Mouse (Mus musculus) heart, postnatal 36 days (tissue): ENCODE results near the gene I830077J02Rik. TPM values are rescaled to one million over a fixed set of nuclear protein-coding genes. Genes with fewer than 3 reads are reported as not detected.
"Not testable (repeated sequence)": the region's sequence is repeated elsewhere in the genome, so short reads cannot be mapped to it uniquely, and the experiment has no call there.

Experiments used
- DNase-seq, 2 experiments: peaks; one replicate each; pipeline ENCODE4 v3.0.0; 2021 to 2022
- intact Hi-C: fragments of 180-260 bp; cut with DNase I; formaldehyde crosslinking; loops from one replicate; pipeline ENCODE4 v1.15.1; 2025
- total RNA-seq, 2 experiments: library from RNA; stranded (reverse); gene quantifications; 2 replicates each; pipeline ENCODE4 v1.2.3; 2021

The I830077J02Rik gene
- total RNA-seq, 2 experiments from 2014 or later, result 0.54 to 0.94 TPM

DNA sequence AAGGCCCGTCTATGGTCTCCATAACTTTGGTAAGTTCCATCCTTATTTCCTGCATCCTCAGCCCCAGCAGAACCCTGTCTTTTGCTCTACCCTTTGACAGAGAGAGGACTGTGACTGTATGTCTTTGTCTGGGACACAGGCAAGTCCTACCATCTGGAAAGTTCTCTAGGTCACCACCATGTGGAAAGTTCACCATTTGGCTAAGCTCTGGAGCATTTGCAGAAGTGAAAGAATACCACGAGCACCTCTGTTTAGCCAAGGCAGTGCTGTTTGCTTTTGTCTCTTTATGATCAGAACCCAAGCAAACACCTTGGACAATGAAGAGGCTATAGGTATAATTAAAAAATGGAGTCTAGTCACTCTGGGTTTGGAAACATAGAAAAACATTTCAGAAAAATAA, 10.5 kb downstream of the I830077J02Rik start:
- intact Hi-C loops, result no loop called here
- DNase-seq, result no peak

DNA sequence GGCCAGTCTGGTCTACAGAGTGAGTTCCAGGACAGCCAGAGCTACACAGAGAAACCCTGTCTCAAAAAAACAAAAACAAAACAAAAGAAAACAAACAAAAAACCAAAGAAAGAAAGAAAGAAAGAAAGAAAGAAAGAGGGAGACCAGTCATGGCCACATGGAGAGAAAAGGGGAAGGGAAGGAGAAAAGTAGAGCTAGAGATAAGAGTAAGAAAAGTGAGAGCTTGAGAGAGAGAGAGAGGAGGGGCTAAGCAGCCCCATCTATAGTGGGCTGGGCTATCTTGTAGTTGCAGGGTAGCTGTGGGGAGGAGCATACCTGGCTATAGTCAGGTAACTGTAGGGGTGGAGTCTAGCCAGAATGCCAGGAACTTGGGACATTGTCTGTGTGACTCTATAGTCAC, 11.7 kb downstream of the I830077J02Rik start:
- not testable (repeated sequence) for DNase-seq

DNA sequence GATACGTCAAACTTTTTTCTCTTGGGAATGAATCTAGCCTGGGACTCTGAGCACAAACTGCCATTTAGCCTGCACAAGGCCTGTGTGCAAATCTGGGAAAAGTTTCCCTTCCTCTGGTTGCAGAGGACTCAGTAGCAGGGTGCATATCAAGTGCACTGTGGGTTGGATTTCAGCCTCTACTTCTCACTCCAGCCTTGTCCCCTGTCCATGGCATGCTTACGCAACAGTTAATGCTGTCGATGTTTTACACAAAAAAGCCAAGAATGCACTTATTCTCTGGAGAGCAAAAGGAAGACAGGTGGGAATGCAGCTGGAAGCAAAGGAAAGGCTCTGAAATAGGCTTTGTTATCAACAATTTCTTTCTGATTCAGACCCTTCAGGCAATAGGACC, 14.1 kb downstream of the I830077J02Rik start:
- no peak for DNase-seq
- intact Hi-C loops, result no loop called here

More for the DNA sequence above, 11.7 kb downstream of the I830077J02Rik start:
- intact Hi-C loops, result not testable (repeated sequence)

DNA sequence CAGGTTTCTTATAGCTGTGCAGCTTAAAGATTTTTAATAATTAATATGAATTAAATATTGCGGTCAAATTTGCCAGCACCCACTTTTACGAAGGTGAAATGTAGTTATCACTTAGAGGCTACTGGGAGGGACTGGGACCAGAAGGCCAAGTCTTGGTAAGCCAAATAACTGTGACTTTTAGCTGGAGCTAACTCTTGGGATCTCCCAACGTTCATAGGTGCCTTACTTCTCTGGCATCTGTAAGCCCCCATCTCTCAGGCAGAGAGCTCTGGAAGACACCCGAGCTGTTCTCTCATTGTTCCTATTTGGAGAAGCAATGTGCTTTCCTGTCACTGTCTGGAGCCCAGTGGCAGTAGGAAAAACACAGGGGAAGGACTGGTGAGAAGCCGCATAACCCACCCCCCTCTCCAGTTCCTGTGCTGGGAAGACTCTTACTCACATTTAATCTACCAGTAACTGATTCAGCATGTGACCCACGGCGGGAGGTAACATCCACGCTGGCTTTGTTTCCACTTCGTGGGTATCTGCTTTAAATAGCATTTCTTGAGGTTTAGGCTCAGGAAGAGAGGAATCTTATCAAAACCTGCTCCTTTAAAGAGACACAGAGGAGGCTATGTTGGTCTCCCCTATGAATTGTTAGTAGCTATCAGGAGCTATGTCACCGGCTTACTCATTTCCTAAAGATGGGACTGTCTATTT, 14.7 kb downstream of the I830077J02Rik start:
- intact Hi-C loops, result no loop called here

DNA sequence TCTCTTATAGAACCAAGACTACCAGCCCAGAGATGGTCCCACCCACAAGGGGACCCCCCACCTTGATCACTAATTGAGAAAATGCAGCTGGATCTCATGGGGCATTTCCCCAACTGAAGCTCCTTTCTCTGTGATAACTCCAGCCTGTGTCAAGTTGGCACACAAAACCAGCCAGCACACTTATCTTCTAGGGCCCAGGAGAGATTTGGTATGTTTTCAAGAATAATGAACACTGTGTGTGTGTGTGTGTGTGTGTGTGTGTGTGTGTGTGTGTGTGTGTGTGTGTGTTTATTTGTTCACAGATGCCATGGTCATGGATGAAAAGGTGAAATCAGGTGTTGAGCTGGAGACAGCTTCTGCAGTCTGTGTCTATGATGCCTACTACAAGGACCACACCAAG, 16.0 kb downstream of the I830077J02Rik start:
- DNase-seq, intact Hi-C loops: not testable (repeated sequence)

More for the DNA sequence above, 14.7 kb downstream of the I830077J02Rik start:
- no peak for DNase-seq

DNA sequence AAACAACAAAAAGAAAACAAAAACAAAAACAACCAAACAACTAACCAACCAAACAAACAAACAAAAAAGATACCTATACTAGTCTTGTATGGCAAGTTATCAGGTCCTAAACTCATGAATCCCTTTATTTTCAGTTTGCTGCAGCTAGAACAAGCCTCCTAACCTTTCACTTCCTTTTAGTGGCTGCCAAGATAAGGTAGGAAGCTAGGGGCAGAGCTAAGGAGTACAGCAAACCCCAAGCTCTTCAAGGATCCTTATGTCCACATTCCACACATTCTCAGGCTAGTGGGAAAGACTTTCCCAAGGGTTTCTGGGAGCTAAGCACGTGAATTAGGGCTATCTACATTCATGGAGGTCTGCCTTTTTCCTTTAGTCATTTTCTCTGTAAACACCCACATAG, 17.2 kb downstream of the I830077J02Rik start:
- no peak for DNase-seq
- intact Hi-C loops, result no loop called here

DNA sequence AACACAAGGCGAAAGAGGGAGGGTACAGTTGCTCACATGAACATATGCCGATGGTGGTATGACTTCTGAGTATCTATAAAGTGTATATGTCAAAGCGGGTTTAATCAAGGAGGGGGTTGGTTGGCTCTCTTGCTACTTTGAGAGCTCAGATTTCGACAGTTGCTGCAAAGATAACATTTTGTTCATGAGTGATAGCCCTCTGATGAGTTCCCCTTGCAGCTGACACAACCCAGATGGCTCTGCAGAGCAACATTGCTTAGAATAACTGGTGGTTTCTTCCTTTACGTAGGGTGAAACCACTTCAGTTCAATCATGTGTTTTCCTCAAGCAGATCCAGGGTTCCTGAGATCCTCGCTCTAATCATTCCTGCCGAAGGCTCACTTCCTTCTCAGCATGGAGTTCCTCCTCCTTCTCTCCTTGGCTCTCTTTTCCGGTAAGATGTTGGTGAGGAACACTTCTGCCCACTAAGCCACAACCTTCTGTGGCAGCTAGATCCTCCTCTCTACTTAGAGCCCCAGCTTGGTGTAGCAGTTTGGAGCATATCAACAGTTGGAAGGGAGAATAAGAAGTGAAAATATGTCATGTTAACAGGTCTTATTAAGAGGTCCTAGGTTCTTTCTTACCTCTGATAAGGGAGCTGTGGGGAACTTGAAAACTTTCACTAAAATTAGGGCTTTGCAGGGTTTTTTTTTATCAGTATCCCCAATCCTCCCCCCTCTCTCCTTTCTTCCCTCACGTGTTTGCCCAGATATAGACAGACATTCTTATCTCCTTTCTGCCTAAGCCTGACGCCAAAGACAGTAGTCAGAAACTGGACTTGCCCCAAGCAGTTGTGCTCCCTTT, 18.4 kb downstream of the I830077J02Rik start:
- intact Hi-C loops, result no loop called here
- DNase-seq, result no peak

DNA sequence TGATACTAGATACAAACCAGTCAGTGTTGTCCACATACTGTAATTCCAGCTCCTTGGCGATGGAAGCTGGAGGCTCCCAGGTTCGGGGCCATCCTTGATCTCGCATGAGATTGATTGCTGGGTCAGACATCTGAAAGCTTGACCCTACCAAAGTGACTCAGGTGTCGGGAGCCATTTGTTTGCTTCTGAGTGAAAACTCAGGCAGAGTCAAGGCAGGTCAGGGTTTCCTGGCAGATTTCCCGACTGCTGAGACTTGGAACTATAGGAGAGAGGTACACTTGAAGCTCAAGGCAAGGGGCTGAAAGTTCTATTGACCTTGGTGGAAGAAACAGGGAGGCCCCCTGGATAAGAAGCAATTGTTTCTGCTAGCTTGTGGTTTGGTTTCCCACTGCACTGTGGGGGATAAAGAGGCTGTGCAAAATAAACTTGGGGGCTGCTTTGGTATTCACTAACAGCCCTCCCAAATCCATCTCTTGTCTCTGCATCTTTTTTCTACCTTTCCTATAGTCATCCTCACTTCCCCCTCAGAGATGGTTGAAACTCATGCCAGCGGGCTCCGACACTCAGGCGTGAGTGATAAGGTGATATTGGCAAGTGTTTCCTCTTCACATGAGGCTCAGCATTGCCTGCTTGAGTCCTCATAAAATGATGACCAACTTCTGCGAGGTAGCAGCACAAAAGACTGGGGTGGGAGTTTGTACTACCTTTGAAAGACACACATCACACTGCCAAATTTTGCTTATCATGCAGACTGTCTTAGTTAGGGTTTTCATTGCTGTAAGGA, 20.2 kb downstream of the I830077J02Rik start:
- intact Hi-C loops, result no loop called here
- DNase-seq, result no peak

DNA sequence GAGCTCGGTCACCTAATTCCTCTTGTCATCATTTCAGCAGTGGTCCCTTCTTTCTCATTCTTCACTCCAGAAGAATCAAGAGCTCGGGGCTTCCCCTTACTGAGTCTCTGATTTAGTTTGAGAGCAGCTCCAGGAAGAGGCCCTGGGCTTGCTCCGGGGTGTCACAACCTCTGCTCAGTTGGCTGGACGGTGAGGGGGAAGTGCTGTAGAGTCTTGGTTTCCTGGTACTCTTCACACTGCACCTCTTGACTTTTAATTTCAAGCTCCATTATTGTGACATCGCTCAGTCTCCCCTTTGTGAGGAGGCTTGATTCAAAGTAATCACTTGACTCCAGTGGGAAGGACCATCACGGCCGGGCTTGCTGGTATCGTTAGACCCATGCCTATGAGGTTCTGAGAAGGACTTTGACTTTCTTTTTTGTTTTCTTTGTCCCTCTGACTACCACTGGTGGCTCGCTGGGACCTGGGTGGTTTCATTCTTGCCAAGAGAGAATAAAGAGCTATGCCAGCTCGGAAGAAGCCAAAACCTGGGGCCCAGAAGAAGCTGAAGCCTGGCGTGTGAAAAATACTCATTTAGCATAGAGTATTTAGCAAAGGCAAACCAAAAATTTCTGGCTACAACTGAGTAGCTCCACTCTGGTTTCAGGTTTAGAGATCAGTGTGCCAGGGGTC, 21.8 kb downstream of the I830077J02Rik start:
- intact Hi-C loops, result no loop called here
- no peak for DNase-seq

DNA sequence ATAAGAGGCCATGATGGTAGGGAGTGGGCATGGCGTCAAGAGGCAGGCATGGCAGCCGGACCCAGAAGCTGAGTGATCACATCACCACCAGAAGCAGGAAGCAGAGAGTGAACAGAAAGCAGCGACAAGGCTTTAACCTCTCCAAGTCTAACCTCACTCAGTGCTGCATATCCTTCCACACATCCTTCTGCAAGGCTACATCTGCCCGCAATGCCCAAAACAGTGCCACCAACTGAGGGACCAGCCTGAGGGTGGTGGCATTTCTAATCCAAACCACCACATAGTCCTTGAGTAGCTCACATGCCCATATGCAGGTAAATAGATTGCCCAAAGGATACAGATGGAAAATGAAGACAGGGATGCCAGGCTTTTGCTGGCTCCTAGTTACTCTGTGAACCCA, 23.5 kb downstream of the I830077J02Rik start:
- no peak for DNase-seq
- intact Hi-C loops, result loop anchor here (10.0 kb wide), 1 partner anchor 454 kb away; the partner anchor contains the start of gene Kcnd3

DNA sequence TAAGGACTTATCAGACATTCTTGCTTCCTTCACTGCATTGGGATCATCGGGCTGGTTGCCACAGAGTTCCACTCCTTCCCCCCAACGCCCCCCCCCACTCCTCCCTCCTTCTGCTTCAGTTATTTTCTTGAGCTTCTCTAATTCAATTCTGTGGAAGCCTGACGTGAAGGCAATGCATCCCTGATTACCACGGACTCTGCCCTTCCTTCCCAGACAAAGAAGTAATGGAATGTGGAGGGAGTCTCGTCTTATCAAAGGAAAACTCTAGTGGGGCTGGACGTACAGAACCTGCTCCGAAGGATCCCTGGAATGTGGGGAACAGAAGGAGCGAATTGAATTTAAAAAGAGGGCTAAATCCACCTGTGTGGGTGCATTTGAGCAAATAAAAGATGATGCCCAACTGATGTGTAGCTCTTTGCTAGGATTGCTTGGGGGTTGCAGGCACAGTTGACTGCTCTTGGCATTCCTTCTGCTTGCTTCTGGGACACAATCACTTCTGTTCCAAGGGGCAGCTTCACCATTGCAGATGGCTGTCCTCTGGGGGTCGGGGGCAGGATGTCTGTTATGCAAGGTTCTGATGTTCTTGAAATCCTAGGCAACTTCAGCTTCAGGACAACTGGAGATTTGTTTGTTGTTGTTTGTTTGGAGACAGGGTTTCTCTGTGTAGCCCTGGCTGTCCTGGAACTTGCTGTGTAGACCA, 24.4 kb downstream of the I830077J02Rik start:
- no peak for DNase-seq
- intact Hi-C loops, result loop anchor here (10.0 kb wide), 1 partner anchor 453 kb away; the partner anchor contains the start of gene Kcnd3

DNA sequence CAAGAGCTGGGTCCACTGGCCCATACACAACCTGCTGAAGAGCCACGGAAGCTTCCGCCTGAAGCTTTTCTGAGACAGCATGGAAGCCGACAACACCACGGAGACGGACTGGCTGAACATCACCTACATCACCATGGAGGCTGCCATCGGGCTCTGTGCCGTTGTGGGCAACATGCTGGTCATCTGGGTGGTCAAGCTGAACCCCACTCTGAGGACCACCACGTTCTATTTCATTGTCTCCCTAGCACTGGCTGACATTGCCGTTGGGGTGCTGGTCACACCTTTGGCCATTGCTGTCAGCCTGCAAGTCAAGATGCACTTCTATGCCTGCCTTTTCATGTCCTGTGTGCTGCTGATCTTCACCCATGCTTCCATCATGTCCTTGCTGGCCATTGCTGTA, 27.7 kb downstream of the I830077J02Rik start:
- no peak for DNase-seq
- intact Hi-C loops, result loop anchor here (10.0 kb wide), 1 partner anchor 450 kb away; the partner anchor contains the start of gene Kcnd3

DNA sequence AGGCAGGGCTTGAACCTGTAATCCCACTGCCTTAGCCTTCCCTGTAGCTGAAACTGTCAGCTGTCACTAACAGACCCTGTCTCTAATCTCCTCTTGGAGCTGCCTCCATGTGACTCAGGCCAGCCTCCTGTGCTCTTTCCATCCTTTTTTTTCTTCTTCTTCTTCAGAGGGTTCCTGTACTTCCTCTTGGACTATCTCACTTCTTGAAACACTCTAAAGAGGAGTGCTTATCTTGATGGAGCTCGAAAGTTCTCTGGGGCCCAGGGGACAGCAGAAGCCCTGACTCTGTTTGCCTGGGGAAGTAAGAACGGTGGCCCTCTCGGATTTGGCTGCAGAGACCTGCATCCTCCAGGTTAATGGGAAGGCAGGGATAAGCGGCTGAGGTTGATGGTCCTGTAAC, 28.3 kb downstream of the I830077J02Rik start:
- intact Hi-C loops, result loop anchor here (10.0 kb wide), 1 partner anchor 449 kb away; the partner anchor contains the start of gene Kcnd3
- no peak for DNase-seq

DNA sequence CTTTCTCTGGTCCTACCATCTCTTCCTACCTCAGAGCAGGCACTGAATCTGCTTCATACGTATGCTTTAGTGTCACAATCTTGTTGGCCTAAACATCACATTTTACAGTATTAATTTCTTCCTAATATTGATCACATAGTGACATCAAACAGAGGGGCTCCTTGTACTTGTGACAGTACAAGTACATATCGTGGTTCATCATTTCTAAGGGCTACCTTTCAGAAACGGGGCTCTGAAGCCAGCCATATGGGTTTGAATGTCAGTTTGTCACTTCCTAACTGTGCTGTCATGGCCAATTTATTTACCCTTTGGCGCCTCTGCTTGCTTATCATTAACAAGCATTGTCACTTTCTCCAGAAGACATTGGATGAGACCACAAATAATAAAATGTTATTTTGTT, 31.0 kb downstream of the I830077J02Rik start:
- intact Hi-C loops, result loop anchor here (10.0 kb wide), 1 partner anchor 447 kb away; the partner anchor contains the start of gene Kcnd3
- no peak for DNase-seq

DNA sequence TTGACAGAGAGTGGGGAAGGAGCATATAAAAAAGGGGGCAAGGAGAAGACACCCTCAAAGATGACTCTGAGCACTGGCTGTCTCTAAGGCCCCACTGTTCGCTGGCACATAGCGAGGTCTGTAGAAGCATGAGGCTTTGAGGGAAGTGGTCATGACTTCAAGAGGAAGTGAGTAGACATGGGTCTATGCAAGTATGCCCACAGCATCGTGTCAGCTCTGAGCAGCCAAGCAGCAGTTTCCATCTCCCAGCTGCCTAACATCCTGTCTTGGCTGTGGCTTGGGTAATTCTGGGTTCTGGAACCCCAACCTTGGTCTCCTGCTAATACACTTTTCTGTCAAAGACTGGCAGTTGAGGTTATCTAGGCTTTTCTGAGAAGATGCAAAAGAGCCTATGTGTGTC, 31.7 kb downstream of the I830077J02Rik start:
- DNase-seq, result no peak
- intact Hi-C loops, result loop anchor here (10.0 kb wide), 1 partner anchor 446 kb away; the partner anchor contains the start of gene Kcnd3

DNA sequence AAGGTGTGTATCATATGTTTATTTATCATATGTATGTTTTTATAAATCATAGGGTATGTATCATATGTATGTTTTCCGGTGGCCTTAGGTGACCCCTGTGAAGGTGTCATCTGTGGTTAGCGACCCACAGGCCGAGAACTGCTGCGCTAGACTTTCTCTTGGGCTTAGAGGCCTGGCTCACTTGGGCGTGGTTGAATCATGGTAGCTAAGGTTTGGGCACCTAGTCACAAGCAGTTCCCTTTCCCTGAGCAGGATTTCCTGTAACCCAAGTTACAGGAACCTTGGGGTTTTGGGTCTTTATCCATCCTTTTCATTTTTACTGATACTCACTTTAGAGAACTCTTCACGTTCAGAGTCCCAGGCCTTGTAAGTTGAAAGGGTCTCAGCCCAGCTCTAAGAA, 32.2 kb downstream of the I830077J02Rik start:
- intact Hi-C loops, result loop anchor here (10.0 kb wide), 1 partner anchor 445 kb away; the partner anchor contains the start of gene Kcnd3
- no peak for DNase-seq

DNA sequence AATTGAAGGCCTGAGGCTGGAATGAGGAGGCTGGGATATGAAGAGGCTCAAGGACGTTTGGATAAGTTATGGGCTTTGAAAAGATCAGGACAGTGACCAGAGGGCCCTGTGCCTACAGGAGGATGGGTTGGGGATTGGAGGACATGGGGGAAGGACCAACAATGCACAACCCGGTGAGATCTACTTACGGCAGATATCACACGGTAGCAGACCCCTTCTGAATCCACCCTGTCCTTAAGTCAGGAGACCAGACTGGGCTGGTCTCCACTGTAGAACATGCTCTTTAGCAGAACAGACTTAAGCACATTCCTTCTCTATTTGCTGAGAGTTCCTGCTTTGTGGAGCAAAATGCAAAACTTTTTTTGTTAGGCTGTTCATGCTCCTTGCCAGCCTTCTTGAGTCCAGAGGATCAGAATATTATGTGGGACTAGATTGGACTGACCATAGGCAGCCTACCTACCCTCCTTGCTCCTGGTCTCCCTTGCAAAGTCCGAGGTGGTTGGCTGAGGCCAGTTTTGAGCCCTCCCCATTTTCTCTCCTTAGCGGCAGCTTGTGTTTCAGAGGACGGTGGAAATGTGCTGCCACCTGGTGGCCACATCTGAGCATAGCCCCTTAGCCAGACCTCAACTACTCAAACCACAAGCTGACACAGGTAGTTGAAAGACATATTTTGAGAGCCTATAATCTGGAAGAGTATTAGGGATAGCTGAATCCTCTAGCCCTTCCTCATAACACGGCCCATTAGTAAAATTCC, 32.9 kb downstream of the I830077J02Rik start:
- DNase-seq, result peak; percentile 83 to 89
- intact Hi-C loops, result loop anchor here (1.0 to 10.0 kb wide), 4 partner anchors 127 to 445 kb away; partner anchors contain the start of gene Kcnd3

DNA sequence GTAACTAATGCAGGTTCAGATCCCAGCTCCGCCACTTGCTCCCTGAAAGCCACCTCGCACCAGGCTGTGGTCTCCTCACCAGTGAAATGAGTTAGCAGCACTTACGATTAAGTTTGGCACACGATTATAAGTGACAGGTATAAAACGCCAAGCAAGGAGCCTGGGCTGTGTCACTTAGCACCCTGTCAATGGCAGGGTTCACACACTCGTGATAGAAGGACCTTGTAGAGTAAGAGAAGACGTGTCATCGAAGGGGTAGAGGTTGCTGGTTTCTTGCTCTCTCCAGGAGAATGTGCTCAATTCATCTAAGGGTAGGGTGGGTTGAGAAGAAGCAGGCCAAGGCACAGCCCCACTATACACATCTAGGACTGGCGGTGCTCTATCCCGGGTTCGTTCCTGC, 33.6 kb downstream of the I830077J02Rik start:
- DNase-seq, result no peak

More for the DNA sequence above, 33.6 kb downstream of the I830077J02Rik start:
- intact Hi-C loops, result loop anchor here (1.0 to 2.0 kb wide), 3 partner anchors 126 to 225 kb away; no protein-coding TSS in a partner anchor
